Mouse (Mus musculus) ovary, postnatal 10 days (tissue): ENCODE measurements around the gene Dkc1.

ENCODE experiments used
- DNase-seq: peaks from one replicate; pipeline ENCODE4 v3.0.0; 2022; ENCODE audit warnings: low spot score

The Dkc1 gene

DNA sequence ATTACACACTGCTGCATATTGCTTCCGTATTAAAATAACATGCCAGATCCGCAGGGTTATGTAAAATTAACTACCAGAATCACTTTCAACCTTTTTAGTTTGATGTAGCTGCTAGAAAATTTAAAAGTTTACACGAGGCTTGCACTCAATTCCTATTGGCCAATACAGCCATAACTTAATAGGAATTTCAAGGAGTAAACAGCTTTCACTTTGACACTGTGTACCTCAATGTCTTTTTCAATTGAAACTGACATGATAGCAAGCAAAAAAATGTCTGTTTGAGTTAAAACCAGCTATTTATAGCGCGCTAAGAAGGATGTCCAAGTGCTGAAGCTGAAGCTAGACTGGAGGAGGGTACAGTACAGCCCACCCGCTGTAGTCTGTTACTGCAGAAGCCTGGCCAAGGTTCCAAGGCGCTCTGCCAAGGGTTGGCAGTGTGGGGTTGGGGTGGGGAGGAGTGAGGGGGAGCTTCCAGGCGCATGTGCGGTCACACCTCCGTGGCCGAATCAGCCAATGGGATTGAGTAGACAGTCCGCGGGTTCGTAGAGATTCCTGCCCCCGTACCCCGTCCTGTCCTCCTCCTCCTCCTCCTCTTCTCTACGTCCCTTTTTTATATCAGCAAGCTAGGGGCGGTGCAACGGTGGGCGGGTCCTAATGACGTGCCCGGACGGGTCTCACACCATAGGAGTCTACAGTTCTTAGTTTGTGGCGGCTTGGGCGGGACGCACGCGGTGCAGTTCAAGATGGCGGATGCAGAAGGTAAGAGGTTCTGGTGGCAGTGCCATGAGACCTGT lies at the start of gene Dkc1:
Dkc1 (plus strand) TSS at position 486 of the 794 bp plus-strand sequence.
- DNase-seq: peak; percentile 62

DNA sequence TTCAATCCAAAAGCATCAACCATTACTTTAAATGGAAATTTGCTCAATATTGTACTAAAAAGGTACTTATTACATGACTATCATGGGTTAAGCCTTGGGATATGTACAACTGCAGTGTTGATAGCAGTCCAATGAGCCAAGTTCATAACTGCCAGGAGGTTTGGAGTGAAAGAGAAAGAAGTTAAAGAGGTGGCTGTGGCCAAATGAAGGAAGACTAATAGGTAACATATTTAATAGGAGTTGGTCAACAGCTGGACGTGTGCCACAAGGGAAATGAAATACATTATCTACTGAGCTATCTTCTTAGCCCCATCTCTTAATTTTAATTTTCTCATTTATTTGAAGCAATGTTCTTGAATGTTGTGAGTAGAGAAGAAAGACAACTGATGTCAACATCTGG lies 49.7 kb upstream of the Dkc1 start:
- no peak for DNase-seq

DNA sequence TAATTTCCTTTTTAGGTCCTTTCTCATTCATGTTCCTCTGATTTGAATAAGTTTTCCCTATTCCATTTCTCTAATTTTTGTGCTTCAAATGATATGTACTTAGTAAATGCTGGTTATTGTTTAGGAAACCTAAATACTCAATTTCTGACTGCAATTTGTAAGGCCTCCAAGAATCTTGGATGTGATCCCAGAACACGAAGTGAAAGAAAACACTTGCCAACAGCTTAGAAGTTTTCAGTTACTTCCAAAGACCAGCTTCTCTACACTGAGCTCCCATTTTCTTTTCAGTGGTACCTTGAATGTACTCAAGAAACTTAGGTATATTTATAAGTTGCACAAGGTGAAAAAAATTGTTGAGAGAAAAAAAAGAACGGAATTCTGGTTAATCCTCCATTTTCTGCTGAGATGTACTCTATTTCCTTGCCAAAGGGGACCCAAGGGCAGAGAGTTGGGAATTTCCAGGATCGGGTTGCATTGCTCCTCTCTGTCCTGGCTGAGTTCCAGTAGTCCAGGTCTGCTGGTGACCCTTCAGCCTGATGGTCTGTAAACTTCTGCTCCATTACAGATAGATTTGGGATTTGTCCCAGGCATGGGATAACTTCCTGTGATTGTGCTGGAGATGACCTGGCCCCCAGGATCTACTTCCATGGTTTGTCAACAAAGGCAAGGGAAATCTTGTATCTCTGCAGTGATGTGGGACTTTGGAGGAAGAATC lies 48.6 kb upstream of the Dkc1 start:
- no peak for DNase-seq

DNA sequence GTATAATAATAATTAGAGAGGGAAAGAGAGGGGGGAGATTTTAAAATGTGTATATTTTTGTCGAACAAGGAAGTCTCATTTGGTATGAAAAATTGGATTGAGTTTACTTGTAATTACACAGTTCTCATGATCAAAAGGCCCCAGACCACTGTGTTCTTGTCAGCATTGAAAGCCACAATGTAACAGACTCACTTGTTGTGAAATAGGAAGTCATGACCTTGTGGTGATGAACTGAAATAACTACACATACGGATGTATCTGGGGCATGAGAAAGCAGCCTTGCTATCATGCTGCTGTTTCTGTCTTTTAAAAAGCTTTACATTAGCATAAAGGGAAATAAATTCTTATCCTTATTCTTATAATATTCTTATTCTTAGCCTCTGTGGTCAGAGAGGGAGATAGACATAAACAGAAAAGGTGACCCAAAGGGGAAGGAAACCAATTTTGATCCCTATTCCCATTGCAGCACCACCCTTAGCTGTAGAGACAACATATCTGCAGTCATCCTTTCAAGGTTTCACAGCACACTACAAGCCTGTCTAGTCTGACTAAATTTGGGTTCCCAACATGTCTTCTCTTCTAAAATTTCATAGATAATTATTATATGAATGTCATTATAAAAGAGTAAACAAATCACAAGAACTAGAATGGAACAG lies 39.4 kb upstream of the Dkc1 start:
- no peak for DNase-seq

DNA sequence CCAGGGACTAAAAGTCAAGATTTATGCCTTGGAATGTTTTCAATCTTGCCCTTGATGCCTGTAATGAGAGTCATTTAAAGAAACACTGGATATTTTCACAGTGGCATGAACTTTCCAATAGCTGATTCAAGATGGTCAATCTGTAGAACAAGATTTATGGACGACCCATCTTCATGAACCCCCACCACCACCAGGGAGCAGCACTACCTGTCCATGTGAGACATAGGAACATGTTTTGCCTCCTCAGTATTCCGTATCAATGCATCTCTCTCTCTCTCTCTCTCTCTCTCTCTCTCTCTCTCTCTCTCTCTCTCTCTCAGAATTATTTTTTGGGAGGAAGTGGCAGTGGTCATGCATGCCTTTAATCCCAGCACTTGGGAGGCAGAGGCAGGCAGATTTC lies 13.3 kb upstream of the Dkc1 start:
- no peak for DNase-seq

DNA sequence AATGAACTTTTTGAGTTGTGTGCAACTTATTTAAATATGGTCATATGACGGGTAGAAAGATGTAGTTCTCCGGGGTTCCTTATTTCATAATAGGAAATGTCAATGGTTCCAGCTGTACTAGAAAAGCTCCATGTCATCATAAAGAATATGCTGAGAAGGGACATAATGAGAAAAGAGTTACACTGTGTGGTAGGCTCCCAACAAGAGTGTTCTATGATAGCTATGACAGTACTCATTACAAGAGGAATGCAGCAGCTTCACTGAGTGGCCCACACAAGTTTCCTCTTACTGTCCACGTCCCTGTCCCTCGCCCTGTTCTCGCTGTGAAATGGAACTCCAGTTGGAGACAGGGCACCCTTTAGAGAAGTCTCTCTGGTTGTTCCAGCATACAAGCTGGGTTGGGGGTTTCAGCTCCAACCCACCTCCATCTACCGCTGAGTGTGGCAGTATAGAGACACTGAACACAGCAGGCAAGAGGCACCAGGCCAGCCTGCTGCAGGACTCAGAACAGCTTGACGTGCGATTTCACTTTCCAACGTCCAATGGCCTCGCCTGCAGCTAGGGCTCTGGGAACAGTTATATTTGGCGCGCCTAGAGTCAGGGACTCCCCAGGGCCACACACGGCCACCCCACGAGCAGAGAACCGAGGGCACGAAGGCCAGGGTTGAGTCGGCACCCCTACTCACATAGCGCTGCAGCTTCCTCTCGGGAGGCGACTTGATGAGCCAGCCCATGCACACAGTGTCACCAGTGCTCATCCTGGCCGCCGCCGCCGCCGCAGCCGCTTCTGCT lies 11.5 kb upstream of the Dkc1 start:
- no peak for DNase-seq

DNA sequence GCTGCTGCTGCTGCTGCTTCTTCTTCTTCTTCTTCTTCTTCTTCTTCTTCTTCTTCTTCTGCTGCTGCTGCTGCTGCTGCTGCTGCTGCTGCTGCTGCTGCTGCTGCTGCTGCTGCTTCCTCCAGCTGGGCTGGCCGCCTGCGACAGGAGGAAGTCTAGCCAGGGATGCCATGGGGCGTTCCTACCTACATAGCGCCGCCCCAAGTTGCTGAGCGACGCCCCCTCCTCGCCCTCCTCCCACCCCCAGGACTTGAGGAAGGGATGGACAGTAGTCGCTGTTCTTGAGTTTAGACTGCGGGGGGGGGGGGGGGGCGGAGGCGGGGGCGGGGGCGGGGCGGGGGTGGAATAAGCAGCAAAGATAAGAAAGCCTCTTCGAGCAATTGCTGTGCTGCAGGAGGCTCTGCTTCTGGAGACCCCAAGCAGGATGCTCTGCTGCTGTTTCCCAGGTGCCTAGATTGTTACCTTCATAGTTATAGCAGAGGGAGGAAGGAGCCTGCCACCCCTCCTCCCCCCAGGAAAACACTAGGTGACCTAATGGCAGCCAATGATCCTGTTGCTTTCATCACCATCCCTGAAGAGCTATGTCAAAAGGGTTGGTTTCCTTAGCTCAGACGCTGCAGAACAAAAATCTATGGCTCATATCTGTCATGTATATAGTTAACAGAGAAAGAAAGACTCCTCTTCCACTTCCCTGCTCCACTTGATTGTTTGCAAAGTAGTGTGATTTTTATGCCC lies 10.7 kb upstream of the Dkc1 start, which contains the start of gene Gab3:
Gab3 (minus strand) TSS at position 685 of the 735 bp plus-strand sequence.
- no peak for DNase-seq

DNA sequence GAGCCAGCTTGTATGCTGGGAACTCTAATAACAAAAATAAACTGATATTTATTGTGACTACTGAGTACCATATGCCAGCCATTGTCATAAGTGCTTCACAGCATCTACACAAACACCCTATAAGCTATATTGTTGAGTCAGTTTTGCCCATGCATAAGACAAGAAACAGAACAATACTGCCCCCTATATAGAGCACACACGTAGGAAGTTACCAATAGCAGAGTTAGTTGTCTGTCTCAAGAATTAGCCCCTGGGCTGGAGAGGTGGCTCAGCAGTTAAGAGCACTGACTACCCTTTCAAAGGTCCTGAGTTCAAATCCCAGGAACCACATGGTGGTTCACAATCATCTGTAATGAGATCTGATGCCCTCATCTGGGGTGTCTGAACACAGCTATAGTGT lies 10.0 kb upstream of the Dkc1 start:
- no peak for DNase-seq

DNA sequence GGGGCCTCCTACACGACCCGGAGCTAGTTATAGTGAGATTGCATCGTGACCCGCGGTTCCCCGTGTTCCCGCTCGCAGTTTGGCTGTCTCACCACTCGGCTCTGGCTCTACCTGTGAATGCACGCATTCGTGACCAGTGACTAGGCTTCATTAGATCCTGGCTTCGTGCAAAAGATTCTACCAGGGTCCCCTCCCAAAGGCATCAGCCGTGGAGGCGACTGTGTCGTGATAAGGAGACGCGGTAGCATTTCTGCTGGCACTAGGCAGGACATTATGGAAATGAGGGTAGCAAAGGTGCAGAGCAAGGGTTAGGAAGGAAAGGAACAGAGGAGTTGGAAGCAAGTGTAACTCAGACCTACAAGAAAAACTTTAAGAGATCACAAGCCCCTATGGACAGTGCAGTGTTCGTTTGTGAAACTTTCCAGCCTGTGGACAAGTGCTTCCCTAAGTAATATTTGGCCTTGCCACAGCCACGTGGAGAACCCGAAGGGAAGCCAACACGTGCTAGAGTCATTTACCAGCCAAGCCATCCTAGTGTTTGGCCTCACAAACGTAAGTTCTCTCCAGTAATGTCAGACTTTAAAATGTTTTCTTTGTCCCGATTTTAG lies 613 bp downstream of the Dkc1 start:
- DNase-seq: no peak

DNA sequence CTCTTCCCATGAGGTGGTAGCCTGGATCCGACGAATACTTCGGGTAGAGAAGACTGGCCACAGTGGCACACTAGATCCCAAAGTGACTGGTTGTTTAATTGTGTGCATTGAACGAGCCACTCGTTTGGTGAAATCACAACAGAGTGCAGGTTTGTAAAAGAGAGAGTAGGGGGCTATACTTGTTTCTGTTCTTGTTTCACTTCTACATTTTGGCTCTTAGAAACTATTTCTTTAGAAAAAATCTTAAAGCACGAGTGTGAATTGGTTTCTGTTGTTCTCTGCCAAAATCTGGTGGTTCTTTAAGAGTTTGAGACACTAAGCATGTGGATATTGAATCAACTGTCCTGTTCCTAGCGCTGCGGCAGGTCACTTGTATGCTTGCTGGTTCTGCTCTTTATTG lies 3.1 kb downstream of the Dkc1 start:
- no peak for DNase-seq

DNA sequence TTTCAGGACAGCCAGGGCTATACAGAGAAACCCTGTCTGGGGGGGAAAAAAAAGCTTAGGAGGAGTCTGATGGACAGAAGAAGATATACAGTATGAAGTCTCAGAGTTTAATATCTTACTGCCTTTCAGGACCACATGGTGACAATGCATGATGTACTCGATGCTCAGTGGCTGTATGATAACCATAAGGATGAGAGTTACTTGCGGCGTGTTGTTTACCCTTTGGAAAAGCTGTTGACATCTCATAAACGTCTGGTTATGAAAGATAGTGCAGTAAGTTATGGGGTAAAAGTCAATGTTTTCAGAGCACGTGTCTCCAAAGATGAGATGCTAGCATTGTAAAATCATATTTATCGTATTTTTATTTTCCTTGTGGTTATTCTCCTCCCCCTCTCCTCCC lies 6.6 kb downstream of the Dkc1 start:
- no peak for DNase-seq

DNA sequence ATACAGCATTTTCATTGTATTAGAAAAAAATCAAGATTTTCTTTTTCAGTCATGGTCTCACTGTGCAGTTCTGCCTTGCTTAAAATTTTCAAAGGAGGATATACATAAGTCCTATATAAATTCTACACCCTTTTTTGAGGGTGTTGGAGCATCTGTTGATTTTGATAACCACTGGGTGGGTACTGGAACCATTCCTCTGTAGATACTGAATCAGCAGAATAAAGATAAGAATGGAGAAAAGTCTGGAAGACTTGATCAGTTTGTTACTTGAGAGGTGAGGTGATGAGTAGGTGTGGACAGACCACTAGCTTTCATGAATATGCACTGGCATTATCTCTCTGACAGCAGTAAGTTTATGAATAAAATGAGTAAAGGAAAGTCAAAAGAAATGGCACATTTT lies 19.9 kb downstream of the Dkc1 start:
- no peak for DNase-seq

DNA sequence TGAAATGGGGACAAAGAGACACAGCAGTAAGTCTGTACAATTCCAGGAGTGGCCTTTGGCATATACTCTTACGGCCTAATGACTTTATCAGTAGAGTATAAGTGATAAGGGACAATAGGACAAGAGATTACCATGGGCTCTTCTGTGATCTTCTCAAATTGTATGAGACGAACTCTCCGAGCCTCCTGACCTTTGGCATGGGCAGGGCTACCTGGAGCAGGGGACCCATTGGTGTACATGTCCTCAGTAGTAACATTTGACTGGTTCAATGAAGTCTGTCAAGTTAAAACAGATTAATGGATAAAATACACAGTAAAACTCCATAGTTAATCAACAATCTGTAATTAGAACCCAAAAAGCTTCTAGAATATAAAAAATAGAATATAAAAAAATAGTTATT lies 30.0 kb downstream of the Dkc1 start:
- DNase-seq: no peak

DNA sequence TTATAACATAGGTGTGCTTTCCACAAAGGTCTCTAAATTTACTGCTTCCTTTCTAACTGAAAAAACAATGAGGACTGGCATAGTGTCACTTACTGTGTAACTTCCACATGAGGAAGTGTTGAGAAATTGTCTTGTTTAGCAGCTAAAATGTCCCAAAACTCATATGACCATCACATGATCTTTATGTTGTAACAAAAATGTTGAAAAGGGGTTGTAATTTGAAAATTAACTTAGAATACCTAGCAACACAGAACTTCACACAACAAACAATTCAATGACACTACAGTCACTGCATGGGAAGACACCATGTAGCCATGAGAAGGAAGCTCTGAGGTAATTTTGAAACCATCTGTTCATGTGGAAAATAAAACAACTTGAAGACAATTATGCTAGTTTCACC lies 31.2 kb downstream of the Dkc1 start:
- DNase-seq: no peak

DNA sequence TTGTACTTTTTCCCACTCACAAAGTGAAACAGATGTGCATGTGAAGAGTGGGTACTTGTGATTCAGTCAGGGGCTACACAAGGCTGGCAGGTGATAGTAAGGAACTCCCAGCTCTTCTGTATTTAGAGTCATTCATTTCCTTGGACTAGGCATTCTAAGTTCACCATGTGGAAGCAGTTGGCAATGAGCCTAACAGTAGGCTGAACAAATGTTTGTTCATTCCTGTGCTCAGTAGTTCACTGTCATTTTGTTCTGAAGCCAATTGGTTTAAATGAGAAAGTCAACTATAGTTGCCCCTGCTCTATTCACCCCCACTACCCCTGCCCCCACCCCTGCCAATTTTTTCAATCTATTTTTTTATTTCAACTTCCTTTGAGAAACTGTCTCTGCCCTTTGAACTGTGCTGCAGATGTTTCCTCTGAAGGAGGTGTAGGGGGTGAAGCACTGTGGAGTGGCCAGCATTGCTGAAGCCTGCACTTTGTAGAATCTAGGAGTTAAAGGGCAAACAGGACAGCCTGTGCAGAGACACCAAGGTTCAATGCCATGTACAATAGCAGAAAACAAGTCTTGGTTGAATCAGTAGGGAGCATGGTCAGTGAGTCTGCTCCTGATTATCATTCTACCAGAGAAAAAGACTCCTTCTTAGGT lies 32.8 kb downstream of the Dkc1 start:
- no peak for DNase-seq

DNA sequence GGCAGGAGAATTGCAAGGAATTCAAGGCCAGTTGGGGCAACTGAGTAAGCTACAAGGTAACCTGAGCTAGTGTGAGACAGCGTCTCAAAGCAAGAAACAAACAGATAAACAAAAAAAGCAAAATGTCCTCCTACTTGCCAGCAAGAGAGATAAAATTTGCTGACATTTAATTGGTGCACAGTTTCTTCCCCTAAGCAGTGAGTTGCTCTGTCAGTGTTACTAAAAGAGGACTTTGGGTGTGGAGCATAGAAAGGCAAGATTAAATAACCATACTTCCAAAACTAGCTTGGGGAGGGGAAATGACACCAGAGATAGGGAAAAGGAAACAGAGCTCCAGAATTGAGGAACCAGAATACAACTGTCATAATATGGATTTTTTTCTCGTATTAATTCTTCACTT lies 33.8 kb downstream of the Dkc1 start:
- no peak for DNase-seq

DNA sequence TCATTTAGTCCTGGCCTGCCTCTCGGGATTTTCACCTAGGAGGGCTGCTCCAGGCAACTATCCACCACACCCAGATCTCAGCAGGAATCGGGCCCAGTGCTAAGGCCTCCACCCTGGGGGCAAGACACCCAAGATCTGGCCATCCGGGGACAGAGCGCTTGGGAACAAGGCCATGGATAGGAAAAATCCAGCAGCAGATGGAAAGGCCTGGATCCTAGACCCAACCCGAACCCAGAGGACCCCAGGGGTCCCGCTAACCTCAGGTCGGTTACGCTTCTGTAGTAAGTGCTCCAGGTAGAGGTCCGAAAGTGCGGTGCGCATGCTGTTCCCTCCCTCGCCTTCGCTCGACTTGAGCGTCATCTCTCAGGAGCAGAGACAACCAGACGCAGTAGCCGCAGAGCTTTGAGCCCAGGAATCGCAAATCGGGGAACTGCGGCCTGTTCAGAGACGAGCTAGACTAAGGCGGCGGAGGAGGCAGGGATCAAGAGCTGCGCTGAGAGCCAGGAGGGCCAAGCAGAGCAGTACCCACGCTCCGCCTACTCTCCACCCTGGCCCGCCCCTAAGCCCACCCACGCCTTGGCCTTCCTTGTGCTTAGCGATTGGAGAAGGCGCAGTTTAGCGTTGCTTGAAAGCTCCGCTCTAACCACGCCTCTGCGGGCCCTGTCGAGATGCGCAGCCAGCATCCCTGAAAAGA lies 35.0 kb downstream of the Dkc1 start, which contains the start of gene Mpp1:
Mpp1 (minus strand) TSS at position 550 of the 694 bp plus-strand sequence.
- DNase-seq: peak; percentile 38

DNA sequence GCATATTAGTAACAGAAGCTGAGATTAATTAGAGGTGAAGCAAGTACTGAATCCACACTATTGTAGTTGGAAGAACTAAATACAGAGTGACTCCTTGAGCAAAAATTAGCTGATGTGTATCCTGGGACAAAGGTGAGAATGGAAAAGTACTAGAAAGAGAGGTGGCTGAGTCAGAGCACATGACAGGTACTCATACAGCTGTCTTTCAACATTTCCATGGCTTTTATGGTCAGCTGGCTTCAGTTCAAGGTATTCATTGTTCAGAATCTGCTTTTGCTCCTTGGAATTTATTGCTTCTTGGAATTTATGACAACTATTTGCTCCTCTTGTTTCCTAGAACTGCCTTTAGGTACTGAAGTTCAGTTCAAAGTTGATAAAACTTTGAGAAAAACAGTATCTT lies 41.3 kb downstream of the Dkc1 start:
- DNase-seq: no peak

DNA sequence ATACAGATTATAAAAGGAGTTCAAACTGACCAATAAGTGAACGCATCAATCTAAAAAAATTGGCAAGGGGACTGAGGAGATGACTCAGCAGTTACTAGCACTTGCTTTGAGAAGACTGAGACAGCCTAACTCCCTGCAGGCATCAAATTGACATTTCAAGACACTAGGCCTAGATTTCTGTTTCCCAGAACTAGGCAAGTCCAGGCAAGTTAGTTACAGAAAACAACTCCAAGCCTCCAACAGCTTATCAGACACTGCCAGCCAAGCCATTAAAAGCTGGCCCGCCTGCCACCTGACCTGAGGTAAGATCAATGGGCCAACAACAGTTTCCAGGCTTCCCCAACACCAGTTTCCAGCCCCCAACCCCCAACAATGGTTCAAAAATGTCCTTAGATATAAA lies 42.1 kb downstream of the Dkc1 start:
- DNase-seq: no peak

DNA sequence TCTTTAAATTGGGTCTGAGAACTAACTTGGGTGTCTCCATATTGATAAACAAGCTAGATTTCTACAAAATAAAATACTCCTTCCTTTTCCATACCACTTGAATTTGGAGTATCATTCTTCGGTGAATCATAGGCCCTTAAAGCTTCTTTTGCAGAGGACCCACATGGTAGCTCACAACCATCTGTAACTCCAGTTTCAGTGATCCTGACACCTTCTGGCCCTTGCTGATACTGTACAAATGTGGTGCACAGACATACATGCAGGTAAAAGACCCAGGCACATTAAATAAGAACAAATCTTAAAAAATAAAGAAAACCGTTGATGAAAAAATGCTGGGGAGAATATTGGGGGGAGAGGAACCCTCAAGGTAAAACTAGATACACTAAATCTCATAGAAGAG lies 42.5 kb downstream of the Dkc1 start:
- DNase-seq: no peak
